Mouse (Mus musculus): ENCODE data around the gene Capza2.

GRCm38 (mm10) chr6:17705973-17706372 is 69.9 kb downstream of the Capza2 start:
- TF ChIP-seq CTCF (IDR thresholded peaks at IDR 0.05; ENCODE audit: control insufficient read depth, insufficient read depth, insufficient read length) = no peak
- no peak for TF ChIP-seq MAX (IDR thresholded peaks at IDR 0.05)
- no peak for TF ChIP-seq MYOG (IDR thresholded peaks at IDR 0.05; ENCODE audit: control insufficient read depth, extremely low read depth, insufficient read length)
- no peak for TF ChIP-seq CEBPB (IDR thresholded peaks at IDR 0.05; ENCODE audit: low read depth)
- no peak for TF ChIP-seq USF1 (IDR thresholded peaks at IDR 0.05; ENCODE audit: low read depth)

Data from C2C12 (cell line).